Mouse (Mus musculus): ENCODE results near the gene Wbp11.

The Wbp11 gene

DNA sequence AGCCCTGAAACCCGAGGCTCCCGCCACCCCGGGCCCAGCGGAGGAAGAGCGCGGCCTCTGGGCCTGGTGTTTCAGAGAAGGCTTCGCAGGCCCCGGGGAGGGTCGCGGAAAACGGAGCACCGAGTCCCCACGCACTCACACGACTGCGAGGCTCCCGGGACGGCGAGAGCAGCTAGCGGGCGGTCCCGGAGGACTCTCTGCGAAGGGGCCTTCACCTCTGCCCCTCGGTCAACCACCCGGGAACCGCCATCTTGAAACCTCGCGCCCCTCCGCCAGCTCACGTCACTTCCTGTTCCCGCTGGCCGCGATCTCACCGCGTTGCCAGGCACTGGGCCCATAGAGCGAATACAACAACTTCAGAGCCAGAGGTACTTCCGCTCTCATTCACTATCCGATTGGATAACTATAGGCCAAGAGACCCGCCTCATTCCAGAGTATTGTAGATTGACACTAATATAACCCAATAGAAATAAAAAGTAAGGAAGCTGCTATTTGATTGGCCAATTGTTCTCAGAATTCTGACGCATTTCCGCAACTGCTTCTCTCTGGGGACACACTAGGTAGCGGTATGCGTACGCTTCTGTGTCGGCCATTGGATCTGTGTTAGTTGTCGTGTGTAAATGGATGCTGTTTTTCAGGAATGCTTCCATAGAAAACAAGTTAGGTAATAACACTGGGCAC lies at the start of gene Wbp11:
Gene Wbp11 (minus strand): TSS at position 353 of the 681 bp plus-strand sequence.
- peak; percentile 92 for DNase-seq (ENCODE audit: low spot score)

DNA sequence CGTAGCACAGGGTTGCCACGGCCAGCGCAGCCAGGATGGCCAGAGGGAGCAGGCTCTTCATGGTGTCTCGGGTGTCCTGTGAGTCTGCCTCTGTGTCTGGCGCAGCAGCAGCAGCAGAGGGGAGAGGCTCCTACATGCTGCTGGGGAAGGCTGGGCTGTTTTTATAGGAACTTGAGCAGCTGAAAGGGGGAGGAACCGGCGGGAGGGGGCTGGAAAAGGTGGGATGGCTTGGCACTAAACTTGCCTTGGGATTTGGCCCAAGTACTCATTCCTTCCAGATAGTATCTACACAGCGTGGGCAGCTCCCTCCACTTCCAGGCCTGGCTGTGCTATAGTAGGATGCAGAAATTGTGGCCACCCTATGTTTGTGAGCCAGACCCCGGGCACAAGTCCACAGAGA lies 47.6 kb upstream of the Wbp11 start, which contains the start of gene Mgp:
Gene Mgp (minus strand): TSS at position 154 of the 400 bp plus-strand sequence.
- peak; percentile 44 for DNase-seq (ENCODE audit: low spot score)

- DNase-seq (ENCODE audit: low spot score) = no peak
Measured at GRCm38 (mm10) chr6:136874599-136874998, 46.6 kb upstream of the Wbp11 start.

DNA sequence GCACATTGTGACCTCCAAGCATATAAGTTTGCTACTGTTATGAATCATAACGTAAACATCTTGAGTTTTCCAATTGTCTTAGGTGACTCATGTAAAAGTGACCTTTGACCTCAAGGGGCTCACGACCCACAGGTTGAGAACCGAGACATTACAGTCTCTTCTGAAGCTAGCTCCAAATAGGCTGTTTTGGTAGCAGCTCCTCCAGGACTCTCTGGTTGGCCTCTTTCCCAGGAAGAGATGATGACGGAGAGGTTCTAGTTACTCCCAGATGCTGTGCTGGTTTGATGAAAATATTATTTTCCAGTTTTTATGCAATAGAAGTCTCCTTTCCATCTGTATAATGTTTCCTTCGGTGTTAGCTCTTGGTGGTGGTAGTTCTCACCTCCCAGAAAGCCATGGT lies 40.9 kb upstream of the Wbp11 start:
- DNase-seq (ENCODE audit: low spot score) = no peak

GRCm38 (mm10) chr6:136866150-136866549 lies 38.1 kb upstream of the Wbp11 start:
- no peak for DNase-seq (ENCODE audit: low spot score)

DNA sequence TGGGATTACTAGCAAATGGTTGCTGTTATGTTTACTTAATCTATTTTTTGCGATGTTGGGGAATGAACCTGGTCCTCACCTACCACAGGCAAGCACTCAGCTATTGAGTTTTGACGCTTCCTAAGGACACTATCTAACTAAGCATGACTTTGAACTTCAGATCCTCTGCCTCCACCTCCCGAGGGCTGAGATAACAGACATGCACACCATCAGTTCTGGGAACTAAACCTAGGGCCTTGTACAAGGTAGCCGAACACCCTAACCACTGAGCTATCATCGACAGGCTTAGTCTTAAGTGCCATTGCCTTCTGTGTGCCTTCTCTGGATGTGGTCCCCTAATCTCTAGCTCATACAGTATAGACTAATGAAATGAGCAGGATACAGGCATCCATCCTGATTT lies 37.3 kb upstream of the Wbp11 start:
- no peak for DNase-seq (ENCODE audit: low spot score)

DNA sequence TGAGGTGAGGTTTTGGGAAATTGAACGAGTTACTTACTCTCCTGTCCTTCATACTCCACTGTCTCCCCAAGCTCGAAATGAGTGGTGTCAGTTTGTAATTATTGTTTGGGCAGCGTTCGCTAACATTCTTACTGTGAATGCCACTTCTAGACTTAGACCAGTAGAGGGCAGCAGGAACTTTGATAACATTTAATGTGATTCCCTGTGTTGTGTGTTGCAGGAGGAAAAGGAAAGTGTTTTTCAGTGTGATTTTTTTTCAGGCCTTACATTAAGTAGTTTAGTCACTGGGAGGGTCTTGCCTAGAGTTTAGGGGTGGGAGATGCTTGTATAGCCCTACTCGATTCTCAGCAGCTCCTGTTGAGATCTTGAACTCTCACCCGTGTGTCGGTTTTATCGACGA lies 33.0 kb upstream of the Wbp11 start:
- no peak for DNase-seq (ENCODE audit: low spot score)

- DNase-seq (ENCODE audit: low spot score) = no peak
Measured at GRCm38 (mm10) chr6:136858420-136858819, 30.4 kb upstream of the Wbp11 start.

DNA sequence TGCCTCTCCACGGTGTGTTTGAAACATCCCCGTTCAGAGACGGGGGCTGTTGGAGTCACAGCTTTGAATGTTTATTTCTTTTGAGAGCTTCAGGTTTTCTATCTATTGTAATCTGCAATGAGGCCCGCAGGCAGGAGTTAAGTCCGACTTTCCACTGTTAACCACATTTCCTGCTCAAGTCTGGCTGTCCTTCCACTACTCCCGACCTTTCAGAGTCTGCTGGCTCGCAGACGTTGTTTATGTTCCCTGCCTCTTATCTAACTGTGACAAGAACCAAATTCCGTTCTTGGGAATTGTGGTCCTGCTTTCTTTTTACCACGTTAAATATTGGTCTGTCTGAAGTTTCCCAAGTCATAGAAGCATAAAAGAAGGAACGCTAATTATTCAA lies 29.8 kb upstream of the Wbp11 start:
- DNase-seq (ENCODE audit: low spot score) = no peak

- DNase-seq (ENCODE audit: low spot score) = no peak
Measured at GRCm38 (mm10) chr6:136857186-136857872, 29.3 kb upstream of the Wbp11 start, which contains the start of gene Art4. Gene Art4, minus strand, starts transcription at chr6:136857733.

GRCm38 (mm10) chr6:136856071-136856636 lies 28.1 kb upstream of the Wbp11 start:
- DNase-seq (ENCODE audit: low spot score) = no peak

GRCm38 (mm10) chr6:136855183-136855582 lies 27.1 kb upstream of the Wbp11 start:
- no peak for DNase-seq (ENCODE audit: low spot score)

GRCm38 (mm10) chr6:136854361-136854781 lies 26.3 kb upstream of the Wbp11 start:
- no peak for DNase-seq (ENCODE audit: low spot score)

GRCm38 (mm10) chr6:136852762-136853161 lies 24.7 kb upstream of the Wbp11 start:
- no peak for DNase-seq (ENCODE audit: low spot score)

DNA sequence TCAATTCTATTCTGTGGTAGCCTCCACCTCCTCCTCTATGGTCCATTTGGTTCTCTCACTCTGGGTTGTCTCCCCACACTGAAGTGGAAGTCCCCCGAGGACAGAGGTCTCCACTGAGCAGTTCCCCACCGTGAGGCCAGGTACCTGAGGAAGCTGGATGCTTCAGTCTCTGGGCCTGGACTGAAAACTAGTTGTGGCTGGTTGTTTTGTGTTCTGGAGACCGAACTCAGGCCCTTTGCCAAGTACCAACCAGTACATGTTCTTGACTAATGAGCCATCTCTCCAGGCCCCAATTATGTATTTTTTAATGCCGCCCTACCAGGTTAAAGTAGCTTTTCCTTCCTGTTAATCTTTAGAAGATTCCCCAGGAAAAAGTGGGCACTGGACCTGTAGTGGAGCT lies 24.3 kb upstream of the Wbp11 start:
- DNase-seq (ENCODE audit: low spot score) = no peak

- DNase-seq (ENCODE audit: low spot score) = no peak
Measured at GRCm38 (mm10) chr6:136850267-136850666, 22.2 kb upstream of the Wbp11 start.

DNA sequence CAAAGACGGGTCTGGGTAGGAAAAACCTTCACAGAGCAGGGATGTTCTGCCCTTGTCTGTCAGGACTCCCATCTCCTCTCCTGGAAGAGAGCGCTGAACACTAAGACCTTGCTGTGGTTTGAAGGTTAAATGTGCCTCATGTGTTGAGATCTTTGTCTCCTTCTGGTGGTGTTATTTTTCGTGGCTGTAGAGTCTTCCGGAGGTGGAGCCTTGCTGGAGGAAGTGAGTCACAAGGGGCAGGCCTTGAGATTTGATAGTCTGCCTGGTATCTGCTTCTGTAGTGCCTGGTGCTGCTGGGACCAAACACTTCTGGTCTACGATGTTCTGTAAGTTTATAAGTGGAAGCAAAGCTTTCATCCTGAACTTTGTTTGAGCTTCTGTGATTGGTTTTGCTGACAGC lies 20.9 kb upstream of the Wbp11 start:
- DNase-seq (ENCODE audit: low spot score) = no peak

GRCm38 (mm10) chr6:136848399-136848798 lies 20.4 kb upstream of the Wbp11 start:
- DNase-seq (ENCODE audit: low spot score) = no peak

GRCm38 (mm10) chr6:136847790-136848189 lies 19.8 kb upstream of the Wbp11 start:
- peak; percentile 70 for DNase-seq (ENCODE audit: low spot score)

DNA sequence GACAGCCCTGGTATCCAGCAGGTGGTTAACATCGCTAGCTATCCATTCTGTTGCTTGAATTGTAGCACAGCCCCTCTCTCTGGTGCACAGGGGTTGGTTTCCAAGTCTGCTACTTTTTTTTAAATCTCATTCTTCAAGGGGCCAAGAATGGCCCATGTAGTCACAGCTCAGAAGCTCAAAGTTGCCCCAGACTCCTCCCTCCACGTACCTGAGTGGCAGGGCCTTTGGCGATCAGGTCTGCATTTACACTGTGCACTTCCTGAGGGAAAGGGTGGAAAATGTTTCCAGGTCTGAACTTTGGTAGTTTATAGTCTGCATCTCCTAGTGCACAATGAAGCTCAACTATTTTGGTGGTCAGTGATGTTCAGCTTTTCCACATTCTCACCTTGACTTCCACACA lies 19.2 kb upstream of the Wbp11 start:
- DNase-seq (ENCODE audit: low spot score) = no peak

DNA sequence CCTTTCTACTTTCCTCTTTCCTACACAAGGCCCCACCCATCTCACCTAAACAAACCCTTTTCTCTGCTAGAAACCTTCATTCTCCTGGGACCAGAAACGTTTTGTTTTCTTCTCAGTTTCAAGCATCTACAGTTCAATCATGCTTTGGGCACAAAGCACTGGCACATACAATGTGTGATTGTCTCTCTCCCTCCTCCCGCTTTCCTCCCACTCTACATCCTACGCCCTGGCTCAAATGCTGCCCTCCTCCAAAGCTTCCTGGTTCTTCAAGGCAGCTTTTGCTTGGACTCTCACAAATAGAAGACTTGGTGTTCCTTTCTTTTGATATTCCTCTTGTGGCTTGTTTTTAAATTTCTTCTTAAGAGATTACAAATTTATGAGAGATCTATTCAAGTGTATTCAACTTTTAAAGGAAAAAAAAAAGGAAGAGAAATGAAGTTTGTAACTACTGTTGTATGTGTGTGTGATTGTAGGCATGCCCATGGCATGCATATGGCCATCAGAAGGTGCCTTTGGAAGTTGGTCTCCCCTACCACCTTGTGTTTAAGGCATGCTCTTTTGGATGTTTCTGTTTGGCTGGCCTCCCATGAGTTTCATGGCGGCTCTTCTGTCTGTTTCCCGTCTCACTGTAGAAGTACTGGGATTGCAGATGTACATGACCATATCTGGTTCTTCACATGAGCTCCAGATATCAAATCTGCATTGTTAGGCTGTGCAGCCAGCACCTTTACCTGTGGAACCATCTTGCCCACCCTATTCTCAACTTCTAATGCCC lies 17.9 kb upstream of the Wbp11 start:
- no peak for DNase-seq (ENCODE audit: low spot score)

- DNase-seq (ENCODE audit: low spot score) = no peak
Measured at GRCm38 (mm10) chr6:136844903-136845302, 16.9 kb upstream of the Wbp11 start.

GRCm38 (mm10) chr6:136837323-136837722 lies 9.3 kb upstream of the Wbp11 start:
- DNase-seq (ENCODE audit: low spot score) = no peak

All from urinary bladder, postnatal 25 days (tissue).